Mouse (Mus musculus) duodenum, adult 2 months (tissue): ENCODE data around the gene Col7a1. TPM values are rescaled to one million over a fixed set of nuclear protein-coding genes. Genes with fewer than 3 reads are reported as not detected.

Source experiments
- polyA plus RNA-seq: library from polyadenylated mRNA; depleted of rRNA; stranded (reverse); fragments of >200 nt; gene quantifications from 2 replicates; pipeline ENCODE4 v1.2.3, GENCODE M21; 2012; ENCODE audit warnings: low replicate concordance; rRNA removed

The Col7a1 gene
- polyA plus RNA-seq = 3.1 and 9.2 TPM in 2 replicates

DNA sequence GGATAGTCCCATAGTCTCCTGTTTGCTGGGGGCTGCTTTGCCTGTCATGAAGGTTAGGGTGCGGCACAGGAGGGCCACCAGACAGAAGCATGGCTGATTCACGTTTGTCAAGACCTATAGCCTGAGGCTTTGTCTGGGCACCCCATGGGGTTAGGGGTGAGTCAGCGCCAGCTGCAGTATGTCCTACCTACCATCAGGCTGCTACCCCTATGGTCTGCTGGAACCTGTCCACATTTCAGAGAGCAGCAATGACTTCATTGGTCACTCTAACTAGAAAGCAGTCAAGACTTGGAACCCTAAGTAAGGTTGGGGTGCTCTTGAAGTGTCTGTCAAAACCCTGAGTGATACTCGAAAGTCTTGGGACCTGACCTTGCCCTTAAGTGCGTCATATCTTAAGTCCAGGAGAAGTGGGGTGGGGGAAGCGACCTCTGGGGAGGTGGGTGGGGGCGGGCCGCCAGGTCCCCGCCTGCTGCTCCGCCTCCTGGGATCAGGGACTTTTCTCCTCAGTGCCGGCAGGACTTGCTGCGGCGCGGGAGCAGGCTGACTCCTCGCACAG is at the start of gene Col7a1:
Gene Col7a1, plus strand, starts transcription at position 506 of the 556 bp plus-strand sequence.

DNA sequence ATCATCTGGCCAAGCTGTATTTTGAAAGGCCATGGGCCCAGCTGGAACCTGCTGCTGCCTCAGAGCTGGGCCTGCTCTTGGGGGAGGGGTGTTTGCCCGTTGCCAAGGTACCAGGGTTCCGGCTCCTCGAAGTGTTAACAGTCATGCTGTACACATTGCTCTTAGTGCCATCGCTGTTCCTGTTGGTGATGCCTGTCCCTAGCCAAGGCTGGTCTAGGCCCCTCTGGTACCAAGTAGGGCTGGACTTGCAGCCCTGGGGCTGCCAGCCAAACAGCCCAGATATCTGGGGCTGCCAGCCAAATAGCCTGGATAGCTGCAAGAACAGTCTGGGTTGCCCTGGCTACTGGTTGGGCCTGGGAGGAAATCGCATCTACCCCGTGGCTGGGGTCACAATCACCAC is 38.9 kb upstream of the Col7a1 start, which contains the start of gene Tmem89:
Gene Tmem89, plus strand, starts transcription at position 129 of the 400 bp plus-strand sequence.

DNA sequence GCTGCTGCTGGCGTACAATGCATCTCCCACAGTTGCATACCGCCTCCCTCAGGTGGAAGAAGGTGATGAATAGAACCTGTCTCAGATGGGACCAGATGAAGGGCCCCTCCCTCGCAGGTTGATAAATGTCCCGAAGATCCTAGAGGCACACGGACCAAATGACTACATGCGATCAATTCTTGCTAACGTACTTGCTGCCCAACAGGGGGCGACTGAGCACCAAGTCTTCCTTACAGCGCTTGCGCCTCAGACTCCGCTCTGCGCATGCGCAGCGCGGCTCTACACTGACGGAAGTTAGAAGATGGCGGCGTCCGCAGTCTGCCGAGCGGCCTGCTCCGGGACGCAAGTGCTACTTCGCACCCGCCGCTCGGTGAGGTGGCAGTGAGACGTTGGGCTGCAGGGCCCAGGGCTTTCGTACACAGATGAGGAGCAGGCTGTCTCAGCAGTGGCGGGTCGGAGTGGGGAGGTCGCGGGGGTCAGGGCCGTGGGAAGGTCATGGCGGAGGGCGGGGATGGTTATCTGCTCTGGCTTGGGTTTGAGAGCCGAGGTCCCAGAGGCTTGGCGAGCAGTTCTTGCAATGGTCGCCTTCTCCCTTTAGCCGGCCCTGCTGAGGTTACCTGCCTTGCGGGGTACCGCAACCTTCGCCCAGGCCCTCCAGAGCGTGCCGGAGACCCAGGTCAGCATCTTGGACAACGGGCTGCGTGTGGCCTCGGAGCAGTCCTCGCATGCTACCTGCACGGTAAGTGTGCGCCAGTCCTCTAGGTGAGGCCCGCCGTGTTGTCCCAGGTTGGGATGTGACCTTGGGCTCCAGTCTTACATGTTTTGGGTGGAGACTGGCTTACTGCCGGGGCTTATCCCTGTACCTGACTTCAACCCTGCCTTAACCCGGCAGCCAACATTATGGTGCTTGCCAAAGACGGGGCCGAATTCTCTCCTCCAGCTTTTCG is 16.7 kb upstream of the Col7a1 start, which contains the start of gene Uqcrc1:
Gene Uqcrc1, plus strand, starts transcription at position 216 of the 947 bp plus-strand sequence.

DNA sequence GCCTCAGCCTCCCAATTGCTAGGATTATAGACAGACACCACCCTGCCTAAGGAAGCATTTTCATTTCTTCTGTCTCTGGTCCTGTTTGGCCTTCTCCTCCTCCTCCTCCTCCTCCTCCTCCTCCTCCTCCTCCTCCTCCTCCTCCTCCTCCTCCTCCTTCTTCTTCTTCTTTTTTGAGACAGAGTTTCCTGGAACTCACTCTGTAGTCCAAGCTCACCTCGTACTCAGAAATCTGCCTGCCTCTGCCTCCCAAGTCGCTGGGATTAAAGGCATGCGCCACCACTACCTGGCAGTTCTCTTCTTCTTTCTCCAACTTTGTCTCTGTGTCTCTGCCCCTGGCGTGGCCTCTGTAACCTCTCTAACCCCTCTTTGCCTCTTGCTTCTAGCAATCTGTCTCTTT is 32.3 kb downstream of the Col7a1 start, which contains the start of gene Ucn2:
Gene Ucn2, plus strand, starts transcription at position 301 of the 400 bp plus-strand sequence.

DNA sequence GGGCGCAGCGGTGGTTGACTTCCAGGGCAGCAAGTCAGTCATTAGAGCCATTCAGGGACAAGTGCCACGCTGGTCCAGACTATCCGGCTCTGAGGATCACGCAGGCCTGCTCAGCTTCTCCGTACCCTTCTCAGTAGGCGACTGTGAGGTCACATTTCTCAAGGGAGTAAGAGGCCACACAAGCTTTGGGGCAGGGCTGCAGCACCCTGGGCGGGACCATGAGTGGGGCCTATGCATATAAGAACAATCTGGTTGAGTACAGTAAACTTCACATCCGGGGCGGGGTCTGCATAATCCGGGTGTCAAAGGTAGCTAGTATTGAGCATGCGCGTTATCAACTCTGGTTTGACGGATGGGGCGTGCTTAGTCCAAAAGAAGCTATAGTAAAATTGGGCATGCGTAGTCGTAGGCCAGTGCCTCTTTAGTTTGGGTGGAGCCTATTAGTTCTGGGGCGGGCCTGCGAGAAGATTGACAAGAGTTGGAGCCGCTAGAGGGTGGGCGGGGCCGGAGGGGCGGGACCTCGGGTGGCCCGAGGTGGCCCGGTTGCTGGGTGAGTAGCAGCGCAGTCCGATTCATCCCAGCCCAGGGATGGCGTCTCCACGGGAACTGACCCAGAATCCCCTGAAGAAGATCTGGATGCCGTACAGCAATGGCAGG is 38.2 kb downstream of the Col7a1 start, which contains the start of gene Pfkfb4:
Gene Pfkfb4, plus strand, starts transcription at position 351 of the 657 bp plus-strand sequence.

Other genes starting within 250 kb of the Col7a1 start
- gene Ip6k2, start 169.8 kb upstream of the Col7a1 start, polyA plus RNA-seq = 59.7 and 73.1 TPM in 2 replicates
- 13.1 and 18.2 TPM in 2 replicates for gene Nckipsd, start 145.2 kb upstream of the Col7a1 start, polyA plus RNA-seq
- 0.44 and 0.84 TPM in 2 replicates for gene Celsr3, start 127.3 kb upstream of the Col7a1 start, polyA plus RNA-seq
- 1,179 and 1,461 TPM in 2 replicates for gene Slc26a6, start 100.3 kb upstream of the Col7a1 start, polyA plus RNA-seq
- gene Tmem89, start 39.0 kb upstream of the Col7a1 start, polyA plus RNA-seq = 27.6 and 44.1 TPM in 2 replicates
- gene Uqcrc1, start 17.0 kb upstream of the Col7a1 start, polyA plus RNA-seq = 1,151 and 1,437 TPM in 2 replicates
- gene Ucn2, start 32.4 kb downstream of the Col7a1 start, polyA plus RNA-seq = 0.12 and 0.27 TPM in 2 replicates
- gene Pfkfb4, start 38.2 kb downstream of the Col7a1 start, polyA plus RNA-seq = 67.1 and 86.6 TPM in 2 replicates
- 453 and 610 TPM in 2 replicates for gene Shisa5, start 85.0 kb downstream of the Col7a1 start, polyA plus RNA-seq
- 53.3 and 130 TPM in 2 replicates for gene Trex1, start 106.1 kb downstream of the Col7a1 start, polyA plus RNA-seq
- 7.5 and 10.3 TPM in 2 replicates for gene Atrip, start 120.5 kb downstream of the Col7a1 start, polyA plus RNA-seq
- 9.5 and 12.0 TPM in 2 replicates for gene Ccdc51, start 128.9 kb downstream of the Col7a1 start, polyA plus RNA-seq
- gene Tma7, start 129.0 kb downstream of the Col7a1 start, polyA plus RNA-seq = 10.0 and 11.7 TPM in 2 replicates
- gene Plxnb1, start 141.8 kb downstream of the Col7a1 start, polyA plus RNA-seq = 1.4 and 5.1 TPM in 2 replicates
- not detected in 2 replicates for gene Fbxw21, start 208.5 kb downstream of the Col7a1 start, polyA plus RNA-seq
- gene Fbxw13, start 242.4 kb downstream of the Col7a1 start, polyA plus RNA-seq = not detected in 2 replicates